Mouse (Mus musculus): Measurements from ENCODE around the gene Cysrt1.
A peak's percentile ranks its signal among the peaks of the same experiment; 100 is the strongest.
"Not testable (repeated sequence)": the region's sequence is repeated elsewhere in the genome, so short reads cannot be mapped to it uniquely, and the experiment has no call there.

Cysrt1 gene

DNA sequence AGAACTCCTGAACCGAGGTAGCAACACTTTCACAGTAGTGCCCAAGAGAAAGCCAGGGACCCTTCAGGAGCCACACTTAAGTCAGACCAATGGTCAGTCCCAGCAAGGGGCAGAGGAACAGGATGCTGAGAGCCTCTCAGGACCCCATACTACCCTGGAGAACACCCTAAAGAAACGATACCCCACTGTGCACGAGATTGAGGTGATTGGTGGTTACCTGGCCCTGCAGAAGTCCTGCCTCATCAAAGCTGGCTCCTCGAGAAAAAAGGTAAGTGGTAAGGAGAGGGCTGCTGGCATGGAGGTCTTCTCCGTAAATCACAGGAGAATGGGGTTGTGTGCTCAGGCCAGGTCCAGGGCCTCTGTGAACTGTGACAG is 22.0 kb upstream of the Cysrt1 start:
- DNase-seq: no peak

DNA sequence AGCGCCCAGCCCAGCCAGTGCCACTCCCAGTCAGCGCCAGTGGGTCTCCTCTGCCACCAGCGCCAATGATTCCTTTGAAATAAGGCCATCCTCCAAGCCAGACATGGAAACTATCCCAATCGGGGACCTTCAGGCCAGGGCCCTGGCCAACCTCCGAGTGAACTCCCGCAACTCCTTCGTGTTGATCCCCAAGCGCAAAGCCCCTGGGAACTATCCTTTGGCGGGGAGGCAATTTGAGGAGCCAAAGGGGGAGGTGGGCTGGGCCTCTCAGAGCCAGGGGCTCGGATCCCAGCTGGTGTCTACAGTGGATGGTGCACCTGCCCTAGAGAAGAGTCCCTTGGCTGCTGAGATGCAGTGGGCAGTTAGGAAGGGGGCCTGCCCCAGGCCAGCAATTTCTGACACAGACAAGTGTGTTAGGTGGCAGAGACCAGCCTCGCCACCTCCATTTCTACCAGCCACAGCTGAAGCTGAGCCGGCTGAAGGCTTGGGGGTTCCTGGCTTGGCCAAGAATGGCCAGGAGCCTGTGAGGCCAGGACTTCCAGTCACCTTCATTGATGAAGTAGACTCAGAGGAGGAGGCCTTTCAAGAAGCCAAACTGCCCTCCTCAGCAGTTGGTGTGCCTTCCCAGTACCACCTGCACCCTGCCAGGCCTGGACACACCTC is 21.5 kb upstream of the Cysrt1 start:
- DNase-seq: no peak

DNA sequence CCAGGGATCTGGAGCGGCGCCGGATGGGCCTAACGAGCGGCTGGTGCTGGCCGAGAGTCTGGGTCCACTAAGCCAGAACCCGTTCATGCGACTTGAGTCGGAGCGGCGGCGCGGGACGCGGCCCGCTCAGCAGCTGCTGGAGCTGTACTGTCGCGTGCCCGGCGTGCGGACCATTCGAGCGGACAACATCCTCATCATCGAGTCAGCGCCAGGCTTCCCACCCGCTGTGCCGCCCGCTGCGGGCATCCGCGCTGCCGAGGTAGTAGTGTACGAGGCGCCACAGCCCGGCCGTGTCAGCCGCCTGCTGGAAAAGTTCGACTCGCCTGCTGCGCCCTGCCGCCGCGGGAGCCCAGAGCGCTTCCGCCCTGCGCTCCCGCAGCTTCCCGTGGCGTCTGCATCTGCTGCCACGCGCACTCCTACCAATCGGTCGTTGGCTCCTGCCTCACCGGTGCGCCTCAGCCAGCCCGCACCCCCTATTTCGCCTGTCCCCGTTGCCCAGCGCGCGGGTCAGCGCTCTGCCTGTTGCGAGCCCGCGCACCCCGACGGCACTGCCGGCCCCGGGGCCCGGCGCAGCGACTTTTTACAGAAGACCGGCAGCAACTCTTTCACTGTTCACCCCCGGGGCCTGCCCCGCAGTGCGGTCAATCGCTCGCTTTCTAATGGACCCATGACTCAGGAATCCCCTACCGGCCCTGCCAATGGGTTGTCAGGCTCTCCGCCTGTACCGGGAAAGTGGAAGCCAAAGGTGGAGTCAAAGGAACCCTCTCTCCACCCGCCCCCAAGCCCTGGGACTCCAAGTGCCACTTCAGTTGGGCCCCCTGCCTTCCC is 20.8 kb upstream of the Cysrt1 start:
- DNase-seq: no peak

DNA sequence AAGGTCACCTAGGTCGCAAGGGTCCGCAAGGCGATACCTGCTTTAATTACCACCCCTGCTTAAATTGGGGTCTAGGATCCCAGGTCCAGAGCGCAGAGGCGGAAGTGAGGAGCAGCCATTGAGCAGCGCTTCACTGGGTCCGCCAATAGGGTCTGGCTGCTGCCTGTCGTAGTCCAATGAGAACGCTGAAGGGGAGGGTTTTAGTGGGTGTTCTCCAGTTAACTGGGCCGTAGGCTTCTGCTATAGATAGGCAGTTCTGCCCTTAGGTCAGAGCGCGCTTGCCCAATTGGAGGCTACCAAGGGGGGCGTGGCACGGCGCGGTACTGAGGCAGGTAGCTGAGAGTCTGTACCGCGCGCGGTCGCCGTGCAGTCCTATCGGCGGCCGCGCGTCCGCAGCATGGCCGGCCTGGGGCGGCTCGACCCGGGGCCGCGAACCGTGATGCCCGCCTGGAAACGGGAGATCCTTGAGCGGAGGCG is 20.1 kb upstream of the Cysrt1 start, which contains the start of gene Tprn:
Tprn (plus strand) TSS at position 328 of the 477 bp plus-strand sequence.
- peak; percentile 98 for DNase-seq

DNA sequence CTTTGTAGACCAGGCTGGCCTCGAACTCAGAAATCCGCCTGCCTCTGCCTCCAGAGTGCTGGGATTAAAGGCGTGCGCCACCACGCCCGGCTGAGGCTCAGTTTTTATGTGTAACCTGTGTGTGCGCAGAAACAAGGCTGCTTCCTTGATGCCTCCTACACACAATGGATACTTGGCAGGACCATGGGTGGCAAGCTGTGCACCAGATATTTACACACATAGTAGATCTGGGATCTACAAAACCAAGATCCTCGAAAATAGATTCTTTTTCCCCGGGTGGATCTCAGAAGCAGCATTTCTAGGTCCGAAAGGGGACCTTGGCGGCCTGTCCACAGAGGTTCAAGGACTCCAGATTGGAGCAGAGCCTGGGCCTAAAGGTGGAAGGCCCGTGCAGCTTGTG is 19.6 kb upstream of the Cysrt1 start:
- no peak for DNase-seq

DNA sequence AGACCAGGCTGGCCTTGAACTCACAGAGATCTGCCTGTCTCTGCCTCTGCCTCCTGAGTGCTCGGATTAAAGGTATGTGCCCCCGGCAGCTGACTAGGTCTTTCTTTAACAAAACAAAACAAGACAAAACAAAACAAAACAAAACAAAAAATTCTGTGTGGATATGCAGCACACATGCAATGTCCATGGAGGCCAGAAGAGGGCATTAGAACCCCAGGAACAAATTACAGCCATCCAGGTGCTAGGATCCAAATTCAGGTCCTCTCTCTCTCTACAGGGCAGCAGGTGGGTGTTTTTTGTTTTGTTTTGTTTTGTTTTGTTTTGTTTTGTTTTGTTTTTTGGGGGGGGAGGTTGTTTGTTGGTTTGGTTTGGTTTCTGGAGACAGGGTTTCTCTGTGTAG is 16.6 kb upstream of the Cysrt1 start:
- no peak for DNase-seq

DNA sequence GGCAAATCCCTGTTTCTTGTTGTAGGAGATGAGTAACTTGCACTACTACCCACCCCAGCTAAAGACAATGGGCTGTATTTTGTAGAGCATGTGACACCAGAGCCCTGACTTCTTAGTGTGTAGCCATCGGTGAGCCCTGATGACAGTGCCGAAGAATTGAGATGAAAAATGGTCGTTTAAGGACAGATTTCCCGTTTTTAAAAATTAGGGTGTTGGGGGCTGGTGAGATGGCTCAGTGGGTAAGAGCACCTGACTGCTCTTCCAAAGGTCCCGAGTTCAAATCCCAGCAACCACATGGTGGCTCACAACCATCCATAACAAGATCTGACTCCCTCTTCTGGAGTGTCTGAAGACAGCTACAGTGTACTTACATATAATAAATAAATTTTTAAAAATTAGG is 15.0 kb upstream of the Cysrt1 start:
- DNase-seq: not testable (repeated sequence)

DNA sequence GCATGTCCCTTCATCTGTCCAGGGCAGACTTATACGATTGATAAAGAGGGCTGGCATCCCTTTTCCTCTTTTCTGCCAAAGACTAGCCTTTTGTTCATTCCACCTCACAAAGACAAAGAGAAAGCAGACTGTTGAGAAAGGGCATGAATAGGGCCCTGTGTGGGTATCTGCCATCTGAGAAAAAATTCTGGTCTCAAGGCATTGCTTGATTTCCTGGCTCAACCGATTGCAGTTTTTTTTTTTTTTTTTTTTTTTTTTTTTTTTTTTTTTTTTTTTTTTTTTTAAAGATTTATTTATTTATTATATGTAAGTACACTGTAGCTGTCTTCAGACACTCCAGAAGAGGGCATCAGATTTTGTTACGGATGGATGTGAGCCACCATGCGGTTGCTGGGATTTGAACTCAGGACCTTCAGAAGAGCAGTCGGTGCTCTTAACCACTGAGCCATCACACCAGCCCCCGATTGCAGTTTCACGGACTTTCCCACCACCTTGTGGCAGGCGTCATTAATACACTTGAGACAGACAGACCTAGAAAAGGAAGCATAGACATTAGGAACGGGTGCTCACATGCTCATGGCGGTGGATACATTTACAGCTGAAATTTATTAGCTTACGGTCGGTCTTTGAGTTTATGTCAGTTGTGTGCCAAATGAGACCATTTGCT is 14.3 kb upstream of the Cysrt1 start:
- peak; percentile 70 for DNase-seq

DNA sequence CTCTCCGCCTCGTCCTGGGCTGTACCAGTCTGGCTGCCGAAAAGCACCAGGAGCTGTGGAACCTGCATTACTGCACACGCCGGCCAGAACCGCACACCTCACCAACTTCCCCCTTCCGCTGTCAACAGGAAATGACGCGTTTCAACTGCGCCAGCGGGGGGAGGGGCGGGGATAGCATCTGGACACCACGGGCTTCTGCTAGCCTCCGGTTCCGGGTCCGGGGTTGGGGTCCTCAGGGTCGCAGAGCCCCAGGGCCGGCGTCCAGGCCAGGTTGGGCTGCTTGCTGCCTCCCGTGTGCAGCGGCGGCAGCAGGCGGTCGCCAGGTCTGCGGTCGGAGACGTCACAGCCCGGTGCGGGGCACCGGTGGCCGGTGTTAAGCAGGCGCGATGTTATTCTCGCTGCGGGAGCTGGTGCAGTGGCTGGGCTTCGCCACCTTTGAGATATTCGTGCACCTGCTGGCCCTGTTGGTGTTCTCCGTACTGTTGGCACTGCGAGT is 13.1 kb upstream of the Cysrt1 start, which contains the start of gene Tmem203:
Tmem203 (plus strand) TSS at position 156 of the 496 bp plus-strand sequence.
- DNase-seq: peak; percentile 90

DNA sequence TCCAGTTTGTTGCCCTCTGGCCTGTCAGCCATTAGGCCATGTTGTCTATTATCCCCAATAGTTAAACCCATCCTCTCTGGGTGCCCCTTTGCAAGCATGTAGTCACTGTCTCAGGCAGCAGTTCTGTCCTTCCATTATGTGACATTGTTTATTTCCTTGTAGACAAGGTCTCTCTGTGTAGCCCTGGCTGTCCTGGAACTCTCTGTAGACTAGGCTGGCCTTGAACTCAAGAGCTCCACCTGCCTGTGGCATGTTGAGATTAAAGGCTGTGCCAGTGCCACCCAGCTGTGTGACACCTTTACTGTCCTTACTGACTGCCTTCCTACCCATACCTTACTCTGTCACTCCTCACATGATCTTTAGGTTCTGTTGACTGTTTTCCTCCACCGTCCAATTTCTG is 10.1 kb upstream of the Cysrt1 start:
- DNase-seq: no peak

DNA sequence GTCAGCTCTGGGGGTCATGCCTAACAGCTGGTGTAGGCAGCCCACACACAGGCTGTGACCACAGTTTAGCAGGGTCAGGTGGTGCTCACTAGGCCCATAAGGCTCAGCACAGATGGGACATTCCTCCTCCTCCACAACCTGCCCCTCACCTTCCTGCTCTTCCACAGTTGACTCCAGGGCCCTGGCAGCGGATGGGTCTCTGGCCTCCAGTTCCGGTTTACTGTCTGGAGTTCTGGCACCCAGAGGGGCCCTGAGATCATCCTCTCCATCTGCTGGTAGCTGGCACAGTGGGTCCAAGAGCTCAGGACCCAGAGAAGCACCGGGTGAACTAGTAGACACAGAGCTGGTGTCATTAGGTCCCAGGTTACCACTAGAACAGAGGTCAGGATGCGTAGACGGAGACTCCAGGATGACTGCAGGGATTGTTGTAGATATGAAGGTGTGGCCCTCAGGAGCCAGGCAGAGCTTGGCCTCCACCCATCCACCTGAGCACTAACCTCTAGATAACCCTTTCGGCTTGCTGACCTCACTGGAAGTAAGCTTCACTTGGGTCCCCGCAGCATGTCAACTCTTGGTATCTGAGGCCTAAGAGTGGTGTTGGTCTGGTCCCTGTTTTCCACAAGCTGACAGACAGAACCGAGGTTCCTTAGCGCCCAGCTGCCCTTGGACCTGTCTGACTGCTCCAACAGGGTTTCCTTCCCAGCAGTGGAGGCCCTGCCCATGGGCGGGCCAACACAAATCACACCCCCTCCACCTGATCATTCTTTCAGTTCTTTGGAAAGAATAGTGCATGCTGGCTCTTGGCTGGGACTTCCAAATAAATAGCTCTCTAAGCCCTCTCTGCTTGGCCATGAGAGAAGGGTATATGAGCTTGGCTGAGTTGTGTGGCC is 4.2 kb upstream of the Cysrt1 start, which contains the start of gene AL732309.1:
AL732309.1 (minus strand) TSS at position 681 of the 890 bp plus-strand sequence.
- DNase-seq: no peak

DNA sequence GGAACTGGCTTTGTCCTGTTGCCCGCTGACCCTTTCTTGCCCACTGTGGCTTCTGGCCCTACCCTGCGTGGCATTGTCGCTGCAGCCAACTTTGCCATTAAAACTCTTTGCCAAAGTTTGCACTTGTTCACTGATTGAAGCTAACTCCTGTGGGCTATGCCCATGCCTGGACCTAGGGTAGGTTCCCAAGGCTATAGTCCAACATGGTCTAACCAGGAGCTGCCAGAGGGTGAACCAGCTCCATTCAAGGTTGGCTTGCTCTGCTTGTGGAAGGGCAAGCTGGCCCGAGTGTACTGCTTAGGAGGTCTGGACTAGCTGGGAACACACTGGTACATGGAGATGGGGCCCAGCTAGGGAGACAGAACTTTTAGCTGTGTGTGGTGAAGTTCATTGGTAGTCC is 1.9 kb upstream of the Cysrt1 start:
- DNase-seq: no peak

DNA sequence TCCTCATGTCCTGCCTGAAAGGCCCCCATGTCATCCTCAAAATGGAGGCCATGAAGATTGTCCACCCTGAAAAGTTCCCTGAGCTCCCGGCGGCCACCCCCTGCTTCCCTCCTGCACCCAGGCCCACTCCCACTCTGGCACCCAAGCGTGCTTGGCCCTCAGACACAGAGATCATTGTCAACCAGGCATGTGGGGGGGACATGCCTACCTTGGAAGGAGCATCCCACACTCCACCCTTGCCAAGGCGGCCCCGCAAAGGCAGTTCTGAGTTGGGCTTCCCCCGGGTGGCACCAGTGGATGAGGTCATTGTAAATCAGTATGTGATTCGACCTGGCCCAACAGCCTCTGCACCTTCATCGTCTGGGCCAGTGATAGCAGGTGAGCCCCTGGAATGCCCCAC is 1.1 kb upstream of the Cysrt1 start:
- no peak for DNase-seq

DNA sequence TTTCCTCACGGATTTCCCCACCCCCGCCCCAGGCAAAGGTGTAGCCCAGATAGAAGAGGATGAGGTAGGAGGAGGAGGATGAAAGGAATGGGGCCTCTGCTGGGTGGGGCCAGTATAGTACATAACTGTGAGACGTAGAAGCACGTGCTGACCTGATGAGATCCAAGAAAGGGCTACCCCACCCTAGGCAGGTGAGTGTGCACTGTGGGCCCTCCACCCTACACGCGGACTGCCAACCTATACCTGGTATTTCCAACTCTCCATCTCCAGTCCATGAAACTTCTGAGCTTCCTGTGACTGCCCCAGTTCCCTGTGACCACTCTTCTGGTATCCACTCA is 845 bp downstream of the Cysrt1 start:
- no peak for DNase-seq

DNA sequence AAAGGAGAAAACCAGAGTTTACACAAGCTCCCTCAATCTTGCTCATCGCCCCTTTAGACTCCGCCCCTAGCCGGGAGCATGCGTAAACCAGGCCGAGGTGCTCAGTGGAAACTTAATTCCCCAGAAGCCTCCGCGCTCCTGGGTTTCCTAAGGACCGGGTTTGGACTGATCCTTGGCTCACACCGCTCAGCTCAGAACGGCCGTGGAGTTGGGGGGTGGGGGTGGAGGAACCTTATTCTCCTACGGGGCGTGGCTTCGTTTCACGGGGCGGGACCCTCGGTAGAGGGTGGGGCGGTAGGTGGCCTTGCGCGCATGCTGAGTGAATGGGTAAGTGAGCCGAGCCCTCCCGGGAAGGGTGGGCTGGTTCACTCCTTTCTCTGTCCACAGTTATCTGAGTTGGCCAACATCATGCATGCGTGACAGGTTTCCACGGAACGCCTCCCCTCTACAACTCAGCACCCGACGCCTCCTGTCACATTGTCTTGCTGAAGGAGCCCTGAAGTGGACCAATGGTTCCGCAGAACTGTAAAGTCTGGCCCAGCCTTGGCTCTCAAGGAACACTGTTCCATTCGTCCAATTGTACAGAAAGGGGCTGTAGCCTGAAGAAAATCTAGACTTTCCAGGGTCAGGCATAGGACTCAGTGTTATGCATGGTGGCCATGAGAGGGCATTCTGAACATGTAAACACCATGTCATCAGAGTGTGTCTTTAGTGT is 1.4 kb downstream of the Cysrt1 start:
- peak; percentile 88 for DNase-seq

DNA sequence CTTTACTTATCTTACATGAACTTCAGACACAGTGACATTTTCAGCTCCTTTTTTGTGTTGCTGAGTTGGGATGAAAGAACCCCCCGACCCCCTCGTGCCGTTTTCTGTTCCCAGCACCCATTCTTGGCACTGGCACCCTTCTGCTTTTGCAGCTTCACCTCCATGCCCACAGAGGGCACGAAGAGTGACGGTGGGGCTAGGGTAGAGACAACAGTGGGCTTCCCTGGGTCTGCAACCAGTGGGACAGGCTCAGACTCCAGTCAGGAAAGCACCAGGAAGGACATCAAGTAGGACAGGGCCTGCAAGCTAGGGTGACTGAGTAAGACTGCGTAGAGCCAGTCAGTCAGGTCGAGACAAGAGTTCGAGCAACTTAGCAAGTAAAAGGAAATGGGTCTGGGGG is 1.9 kb downstream of the Cysrt1 start:
- no peak for DNase-seq

DNA sequence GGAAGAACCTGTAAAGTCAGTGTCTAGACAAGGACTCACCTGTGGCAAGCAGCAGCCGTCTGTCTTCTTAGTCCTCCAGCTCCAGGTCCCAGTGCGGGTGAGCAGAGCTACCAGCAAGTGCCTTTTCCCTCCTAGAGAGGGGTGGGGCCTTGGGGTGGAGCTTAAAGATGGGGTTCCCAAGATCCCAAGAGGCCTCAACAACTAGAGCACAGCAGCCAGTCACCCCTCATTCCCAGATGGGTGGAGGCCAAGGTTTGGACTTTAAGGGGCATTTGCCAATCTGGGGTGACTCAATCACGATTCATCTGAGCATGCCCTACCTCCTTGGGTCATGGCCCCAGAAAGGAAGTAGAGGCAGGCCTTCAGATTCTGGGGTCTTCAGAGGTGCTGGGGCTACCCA is 2.5 kb downstream of the Cysrt1 start:
- no peak for DNase-seq

DNA sequence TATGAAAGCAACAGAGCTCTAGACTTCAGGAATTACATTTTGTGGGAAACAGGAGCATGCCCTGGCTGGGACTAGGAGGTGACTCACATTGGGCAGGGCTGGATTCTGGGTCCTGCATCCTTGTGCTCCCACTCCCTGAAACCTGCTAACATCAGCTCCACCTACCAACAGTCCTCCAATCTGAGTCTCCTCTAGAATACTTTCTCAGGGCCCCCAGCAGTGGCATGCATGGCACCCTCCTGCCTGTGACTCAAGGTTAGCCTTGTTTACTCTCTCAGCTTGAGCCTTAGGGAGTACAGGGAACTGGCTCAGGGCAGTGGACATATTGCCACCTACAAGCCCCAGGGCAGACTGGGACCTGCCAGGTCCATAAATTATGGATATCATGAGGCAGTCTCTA is 4.1 kb downstream of the Cysrt1 start:
- DNase-seq: no peak

DNA sequence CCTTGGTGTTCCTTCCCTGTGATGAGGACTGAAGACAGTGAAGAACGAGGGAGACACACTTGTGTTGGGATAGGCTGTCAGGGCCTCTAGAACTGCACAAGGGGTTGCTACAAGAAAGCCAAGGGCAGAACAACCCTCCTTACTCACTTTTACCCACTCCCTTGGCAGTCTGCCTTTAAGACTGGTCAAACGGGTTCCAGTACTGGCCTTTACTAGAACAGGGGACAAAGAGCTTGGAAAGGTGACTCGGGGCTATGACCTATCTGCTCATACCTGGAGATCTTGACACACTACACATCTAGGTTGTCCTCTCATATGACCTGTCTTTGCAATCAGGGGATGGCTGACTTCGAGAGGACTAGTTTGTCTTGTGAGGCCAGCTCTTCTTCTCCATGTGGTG is 4.7 kb downstream of the Cysrt1 start:
- DNase-seq: peak; percentile 75

DNA sequence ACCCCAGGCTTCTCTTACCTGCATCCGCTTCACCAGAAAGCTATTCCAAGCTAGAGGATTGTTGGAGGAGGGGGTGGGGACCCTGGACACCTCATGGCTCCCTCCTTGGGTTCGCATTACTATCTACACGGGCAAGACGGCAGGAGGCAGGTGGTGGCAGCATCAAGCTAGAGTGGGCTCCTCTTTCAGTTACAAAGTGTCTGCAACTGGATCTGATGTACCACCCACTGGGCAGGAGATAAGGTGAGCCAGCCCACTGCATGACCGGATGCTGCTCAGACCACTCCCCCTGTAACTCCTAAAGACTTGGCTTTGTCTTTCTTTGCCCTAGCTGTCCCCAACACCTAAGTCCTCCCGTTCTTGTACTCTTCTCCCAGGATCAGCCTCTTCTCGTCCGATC is 5.6 kb downstream of the Cysrt1 start, which contains the start of gene Rnf224:
Rnf224 (minus strand) TSS at position 174 of the 400 bp plus-strand sequence.
- DNase-seq: no peak

DNA sequence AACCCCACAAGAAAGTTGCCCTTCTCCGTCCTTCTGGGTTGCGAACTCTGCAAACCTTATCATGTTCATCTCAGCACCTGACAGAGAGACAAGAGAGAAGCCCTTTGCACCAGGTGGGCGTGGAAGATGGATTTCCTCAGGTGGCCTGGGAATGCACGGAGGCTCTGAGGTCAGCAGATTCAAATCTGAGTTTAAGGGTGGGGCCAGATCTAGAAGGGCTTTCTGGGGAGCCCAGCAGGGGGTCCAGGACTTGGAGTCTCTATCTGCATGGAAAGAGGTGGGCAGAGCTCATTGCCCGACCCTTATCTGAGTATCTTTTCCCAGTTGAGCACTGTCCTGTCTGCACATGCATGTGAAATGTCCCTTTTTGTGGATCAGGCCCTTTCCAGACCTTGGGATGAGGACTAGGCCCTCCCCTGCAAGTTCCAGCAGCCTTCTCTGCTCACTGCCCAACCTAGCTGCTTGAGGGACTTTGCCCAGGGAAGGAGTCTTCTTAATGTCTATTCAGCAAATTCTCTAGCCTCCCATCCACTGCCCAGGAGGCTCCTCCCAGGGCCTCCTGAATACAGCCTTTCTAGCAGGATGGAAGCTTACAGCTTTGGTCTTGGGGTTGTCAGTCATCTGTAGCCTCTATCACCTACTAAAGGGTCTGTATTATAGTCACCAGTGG is 7.6 kb downstream of the Cysrt1 start:
- DNase-seq: peak; percentile 60

Data from kidney, postnatal 14 days (tissue).